Mouse (Mus musculus) lung, postnatal 4 days (tissue): ENCODE measurements around the gene Syce3.
"Not testable (repeated sequence)": the region's sequence is repeated elsewhere in the genome, so short reads cannot be mapped to it uniquely, and the experiment has no call there.

Experiments used
- DNase-seq, 2 experiments: peaks; one replicate each; pipeline ENCODE4 v3.0.0; 2021

Gene Syce3

DNA sequence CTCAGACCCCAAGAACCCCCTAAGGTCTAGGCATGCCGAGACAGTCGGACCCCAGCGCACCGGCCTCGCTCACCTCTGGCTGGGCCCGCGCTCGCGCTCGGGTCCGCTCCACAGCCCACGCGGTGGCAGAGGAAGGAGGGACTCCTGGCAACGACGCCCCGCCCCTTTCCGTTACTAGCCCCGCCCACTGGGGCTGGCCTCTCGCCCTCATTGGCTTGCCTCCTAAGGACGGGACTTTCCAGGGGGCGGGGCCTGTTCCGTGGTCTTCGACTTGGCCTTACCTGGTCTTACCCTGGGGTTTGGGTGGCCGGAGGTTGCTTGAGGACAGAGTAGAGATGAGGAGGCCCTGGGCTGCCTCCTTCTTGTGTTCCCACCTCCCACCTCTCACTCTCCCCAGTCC lies at the start of gene Syce3:
Gene Syce3 (minus strand): TSS at position 386 of the 400 bp plus-strand sequence.
- DNase-seq, result no peak

DNA sequence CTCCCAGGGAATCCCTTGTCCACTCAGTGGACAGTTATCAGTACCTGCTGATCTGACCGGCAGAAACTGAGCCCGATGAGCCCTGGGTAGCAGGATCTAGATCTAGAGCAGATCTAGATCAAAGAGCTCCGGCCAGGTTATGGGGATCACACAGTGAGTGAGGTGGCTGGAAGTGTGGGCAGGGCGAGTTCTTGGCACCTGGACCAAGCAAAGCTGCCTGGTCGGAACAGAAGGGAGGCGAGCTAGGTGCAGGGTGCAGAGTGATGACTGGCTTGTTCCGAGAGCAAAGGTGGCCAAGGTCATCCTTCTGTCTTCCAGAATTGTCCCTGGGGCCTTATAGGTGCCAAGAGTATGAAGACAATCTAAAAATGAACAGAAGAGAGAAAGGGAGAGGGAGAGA lies 49.5 kb upstream of the Syce3 start:
- DNase-seq, result no peak

DNA sequence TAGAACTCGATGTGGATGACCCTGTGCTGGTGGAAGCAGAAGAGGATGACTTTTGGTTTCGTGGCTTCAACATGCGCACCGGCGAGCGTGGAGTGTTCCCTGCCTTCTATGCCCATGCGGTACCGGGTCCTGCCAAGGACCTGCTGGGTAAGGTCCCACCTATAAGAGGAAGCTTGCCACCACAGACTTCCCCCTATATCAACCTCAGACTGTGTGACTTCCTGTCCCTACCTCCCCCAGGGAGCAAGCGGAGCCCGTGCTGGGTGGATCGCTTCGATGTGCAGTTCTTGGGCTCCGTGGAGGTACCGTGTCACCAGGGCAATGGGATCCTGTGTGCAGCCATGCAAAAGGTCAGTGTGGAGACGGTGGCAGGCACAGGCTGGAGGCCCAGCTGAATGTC lies 48.6 kb upstream of the Syce3 start:
- no peak for DNase-seq

DNA sequence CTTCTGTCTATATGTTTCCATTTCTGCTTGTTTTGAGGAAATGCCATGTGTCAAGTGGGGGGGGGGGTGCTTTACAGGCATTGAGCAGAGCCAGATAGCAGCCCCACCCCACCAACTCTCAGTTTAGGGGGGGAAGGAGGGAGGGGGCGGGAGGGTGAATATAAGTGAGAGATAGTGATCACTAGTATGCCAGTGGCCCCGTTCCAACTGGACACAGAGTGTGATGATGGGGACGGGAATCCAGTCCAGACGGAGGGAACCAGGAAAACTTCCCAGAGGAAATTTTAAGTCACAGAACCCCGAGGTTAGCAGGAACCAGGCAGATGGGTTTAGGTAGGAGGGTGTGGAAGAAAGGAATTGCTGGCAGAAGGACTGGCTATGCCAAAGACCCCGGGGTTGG lies 45.3 kb upstream of the Syce3 start:
- DNase-seq, result no peak

DNA sequence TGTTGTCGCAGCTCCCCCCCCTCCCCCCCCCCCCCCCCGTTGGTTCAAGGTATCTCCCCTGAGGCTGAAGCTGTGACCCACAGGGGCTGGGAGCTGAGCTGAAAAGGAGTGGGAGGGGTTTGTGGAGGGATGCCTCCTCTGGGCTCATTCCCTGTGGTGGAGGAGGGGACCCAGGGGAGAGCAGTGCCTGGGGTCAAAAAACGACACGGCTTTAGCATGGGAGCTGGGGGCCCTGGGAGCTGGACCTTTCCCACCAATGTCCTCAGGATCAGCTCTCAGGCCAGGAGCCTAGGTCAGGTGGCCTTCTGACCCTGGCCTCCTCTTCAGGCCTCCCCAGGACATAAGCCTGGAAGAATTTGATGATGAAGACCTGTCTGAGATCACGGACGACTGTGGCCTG lies 44.6 kb upstream of the Syce3 start:
- DNase-seq, result no peak

DNA sequence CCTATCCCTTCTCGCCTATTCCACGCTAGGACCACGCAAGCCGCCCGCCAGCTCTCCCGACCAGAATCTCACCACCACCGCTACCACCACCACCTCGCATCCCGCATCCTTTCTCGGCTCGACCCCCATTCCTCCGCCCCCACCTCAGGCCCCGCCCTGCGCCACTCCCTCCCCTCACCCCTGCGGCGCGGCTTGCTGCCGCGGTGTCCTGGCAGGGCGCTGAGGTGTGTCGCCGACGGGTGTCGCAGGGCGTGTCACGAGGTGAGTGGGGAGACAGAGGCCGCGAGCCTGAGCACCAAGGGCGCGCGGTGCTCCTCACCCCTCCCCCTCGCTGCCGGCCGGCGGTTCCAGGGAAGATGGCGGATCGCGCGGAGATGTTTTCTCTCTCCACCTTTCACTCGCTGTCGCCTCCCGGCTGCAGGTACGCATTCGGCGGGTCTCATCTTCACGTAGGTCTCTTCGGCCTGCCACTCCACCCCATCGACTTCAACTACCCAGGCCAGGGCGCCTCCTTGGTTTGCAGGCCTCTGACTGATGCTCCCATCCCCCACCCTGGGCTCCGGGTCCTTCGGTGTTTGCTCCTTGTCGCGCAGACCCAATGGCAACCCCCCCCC lies 43.7 kb upstream of the Syce3 start, which contains the start of gene Mapk8ip2:
Gene Mapk8ip2 (plus strand): TSS at position 49 of the 614 bp plus-strand sequence.
- DNase-seq, result no peak

DNA sequence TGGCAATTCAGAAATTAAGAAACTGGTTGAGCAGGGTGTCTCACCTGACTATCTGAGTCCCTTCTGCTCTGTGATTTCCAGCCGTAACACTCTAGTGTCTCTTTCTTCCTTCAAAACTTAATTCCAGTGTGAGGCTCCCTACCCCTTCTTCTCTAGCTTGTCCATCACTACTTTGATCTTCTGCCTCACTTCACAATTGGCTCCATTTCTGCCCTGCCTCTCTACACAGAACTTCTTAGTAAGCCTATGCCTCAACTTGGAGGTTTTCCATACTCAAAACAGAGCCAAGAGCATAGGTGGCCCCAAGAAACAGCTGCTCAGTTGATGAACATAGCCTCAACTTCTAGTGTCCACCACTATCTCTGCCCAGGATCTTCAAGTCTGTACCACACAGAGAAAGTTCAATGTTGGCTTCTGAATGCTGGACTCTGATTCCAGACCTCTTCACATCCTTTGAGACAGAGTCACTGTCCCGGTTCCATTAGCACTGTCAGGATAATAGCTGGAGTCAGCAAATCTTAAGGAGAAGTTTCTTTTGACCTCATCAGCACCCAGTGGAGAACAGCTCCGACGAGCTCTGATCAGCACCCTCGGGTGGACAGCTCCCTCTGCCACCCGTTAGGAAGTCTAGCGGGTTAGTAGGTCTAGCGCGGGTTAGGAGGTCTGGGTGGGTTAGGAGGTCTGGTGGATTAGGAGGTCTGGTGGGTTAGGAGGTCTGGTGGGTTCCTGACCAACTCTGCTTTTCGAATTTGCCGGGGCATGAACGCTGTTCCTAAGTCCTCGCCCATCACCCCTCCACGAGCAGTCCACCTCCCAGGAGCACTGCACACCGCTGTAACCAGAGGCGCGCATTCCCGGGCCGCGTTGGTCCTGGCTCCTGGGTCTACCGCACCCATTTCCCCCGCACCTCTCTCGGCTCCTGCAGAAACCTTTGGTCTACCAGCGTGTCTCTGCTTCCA lies 42.9 kb upstream of the Syce3 start:
- DNase-seq, result peak; percentile 65 to 76

DNA sequence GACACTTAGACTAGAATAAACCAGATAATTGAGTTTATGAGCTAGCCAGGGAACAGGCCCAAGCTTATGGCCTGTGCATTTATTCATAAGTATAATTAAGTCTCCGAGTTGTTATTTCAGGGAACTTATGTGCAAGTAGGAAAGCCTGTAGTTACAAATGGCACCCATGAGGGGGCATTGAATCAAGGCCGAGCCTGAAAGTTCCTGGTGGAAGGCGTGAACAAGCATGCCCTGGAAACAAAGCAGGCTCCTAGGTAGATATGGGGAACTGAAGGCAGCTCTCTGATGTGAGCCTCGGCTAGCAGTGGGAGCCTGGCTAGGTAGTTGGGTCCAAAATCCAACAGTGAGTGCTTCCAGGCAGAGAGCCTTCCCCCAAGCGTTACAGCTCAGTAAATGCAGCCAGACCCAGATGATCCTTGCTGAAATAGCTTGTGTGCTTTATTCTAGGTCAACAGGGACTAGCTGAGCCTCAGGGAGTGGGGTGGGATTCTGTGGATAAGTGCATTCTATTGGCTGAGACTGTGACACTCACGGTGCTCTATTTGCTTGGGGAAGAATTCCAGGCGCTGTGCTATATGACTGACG lies 32.3 kb upstream of the Syce3 start:
- DNase-seq, result no peak

DNA sequence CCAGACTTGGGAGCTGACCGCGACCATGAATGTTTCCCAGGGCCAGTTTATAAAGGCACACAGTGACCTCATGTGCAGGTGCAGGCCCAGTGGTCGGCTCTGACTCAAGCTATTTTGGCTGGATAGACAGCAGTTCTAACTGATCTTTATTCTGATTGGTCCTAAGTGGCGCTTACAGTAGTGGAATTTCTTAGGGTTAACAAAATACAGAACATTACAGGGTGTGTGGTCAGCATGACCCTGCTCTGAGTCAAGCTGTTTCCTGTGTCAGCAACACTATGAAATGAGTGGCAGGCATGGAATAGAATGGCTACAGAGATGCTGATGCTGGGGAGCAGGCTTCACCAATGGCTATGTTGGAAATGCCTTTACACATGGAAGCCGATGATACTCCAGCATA lies 25.6 kb upstream of the Syce3 start:
- DNase-seq, result no peak

DNA sequence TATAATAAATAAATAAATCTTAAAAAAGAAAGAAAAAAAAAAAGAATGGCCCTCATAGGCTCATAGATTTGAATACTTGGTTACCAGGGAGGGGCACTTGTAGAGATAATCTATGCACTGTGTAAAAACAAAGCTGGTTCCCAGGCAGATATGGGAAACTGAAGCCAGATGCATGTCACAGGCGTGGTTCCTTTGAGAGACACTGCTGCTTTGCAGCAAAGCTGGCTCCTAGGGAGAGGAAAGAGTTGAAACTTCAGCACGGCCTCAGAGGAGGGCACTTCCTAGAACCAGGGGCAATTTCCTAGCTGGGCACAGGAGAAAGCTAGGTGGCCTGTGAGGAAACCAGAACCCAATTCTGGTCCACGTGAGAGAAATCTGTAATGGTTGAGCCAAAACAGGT lies 23.8 kb upstream of the Syce3 start:
- DNase-seq, result no peak

DNA sequence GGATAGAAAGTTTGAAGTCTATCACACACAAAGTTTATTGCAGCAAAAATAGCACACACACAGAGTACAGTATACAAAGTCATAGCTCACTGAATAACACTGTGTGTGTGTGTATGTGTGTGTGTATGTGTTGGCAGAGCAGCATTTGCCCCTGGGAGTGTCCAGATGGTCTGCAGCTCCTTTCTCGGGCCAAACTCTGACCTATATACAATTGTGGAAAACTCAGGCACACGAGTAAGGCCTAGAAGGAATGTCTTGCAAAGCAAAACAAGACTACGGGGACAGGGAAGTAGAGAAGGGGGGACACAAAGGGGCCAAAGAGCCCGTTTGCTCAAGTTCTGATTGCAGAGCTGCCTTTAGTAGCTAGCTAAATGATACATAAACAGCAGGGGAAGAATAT lies 22.6 kb upstream of the Syce3 start:
- DNase-seq, result no peak

DNA sequence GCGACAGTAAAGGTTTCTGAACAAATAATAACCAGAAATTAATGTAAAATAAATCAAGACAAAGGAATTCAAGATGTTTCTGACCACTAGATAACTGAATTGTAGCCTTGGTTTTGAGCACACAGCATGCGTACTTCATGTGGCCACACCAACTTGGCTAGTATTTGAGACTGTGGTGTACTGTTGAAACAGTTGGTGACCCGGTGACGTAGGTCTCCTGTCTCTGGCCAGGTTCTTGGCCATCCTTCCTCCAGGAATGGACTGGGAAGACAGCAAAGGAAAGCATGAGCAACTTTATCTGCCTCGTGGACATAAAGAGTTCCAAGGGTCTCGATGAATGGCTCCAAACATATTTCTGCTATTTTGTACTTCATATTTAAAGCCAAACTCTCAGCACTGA lies 21.5 kb upstream of the Syce3 start:
- DNase-seq, result no peak

DNA sequence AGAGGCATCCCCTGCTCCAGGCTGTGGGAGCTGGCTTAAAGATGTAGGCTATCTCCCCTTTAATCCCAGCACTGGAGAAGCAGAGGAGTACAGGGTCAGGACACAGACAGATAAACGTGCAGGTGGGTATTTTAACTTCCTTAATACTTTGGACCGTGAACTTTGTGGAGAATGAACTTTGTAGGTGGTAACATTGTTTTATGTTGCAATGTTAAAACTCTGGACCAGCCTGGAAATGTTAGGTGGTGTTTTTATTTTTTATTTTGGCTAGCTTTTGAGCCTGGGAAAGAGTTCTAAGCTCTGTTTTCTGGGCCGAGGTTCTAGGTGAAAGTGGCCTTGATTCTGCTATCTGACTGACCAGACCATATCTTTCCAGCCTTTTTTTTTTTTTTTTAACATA lies 21.0 kb upstream of the Syce3 start:
- no peak for DNase-seq

DNA sequence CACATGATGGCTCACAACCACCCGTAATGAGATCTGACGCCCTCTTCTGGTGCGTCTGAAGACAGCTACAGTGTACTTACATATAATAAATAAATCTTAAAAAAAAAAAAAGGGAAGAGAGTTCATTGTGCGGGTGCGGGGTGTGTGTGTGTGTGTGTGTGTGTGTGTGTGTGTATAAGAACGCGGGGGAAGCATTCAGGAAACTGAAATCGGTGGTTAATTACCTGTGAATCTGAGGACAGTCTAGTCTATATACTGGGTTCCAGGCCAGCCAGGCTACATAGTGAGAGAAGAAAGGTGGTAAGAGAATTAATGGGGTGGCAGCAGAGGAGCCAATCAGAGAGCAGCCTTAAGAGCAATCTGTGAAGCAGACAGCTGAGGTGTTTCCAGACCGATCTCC lies 20.5 kb upstream of the Syce3 start:
- DNase-seq, result not testable (repeated sequence)

DNA sequence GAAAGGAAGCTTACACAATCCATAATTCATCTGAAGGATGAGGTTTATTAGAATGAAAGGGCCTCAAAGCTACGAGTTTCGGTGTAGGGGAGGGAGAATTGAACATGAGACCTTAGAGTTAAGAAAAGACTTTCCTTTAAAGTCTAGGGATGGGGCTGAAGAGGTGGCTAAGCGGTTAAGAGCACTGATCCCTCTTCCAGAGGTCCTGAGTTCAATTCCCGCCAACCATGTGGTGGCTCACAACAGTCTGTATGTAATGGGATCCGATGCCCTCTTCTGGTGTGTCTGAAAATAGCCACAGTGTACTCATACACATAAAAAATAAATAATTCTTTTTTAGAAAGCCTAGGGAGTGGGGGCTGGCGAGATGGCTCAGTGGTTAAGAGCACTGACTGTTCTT lies 20.0 kb upstream of the Syce3 start:
- no peak for DNase-seq

DNA sequence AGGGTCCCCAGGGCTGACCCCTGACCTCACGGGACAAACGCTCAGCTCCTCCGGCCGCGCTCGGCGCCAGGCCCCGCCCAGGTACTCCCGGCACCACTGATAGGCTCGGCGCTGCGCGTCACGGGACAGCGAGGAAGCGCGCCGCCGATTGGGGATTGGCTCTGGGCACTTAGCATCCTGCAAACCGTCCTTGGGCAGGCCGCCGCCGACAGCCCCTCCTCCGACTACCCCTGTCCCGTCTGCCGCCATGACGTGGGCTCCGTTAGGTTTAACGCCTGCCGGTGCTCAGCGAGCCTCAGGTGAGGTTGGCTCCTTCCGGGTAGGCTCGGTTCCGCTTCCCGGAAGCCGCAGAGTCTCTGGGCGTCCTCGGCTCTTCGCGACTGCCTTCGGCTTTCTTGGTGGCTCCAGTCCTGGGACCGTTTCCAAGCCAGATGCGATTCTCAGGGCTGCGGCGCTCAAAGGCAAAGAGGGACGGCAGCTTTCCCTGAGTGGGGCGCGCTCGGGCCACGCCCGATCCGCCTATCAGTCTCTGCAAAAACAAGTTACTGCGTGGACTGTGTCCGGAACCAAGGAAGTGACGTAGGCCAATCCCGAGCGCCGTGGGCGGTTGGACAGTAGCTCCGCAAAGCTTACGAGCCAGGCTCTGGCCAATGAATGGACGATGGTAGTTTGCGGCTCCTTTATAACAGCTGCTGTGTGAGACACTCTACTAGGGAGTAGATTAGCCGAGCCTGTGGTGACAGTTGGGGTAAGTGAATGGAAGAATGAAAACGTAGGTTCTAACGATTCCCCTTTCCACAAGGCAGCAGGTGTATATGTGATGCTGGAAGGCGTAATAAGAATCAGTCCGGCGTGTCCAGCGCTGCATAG lies 19.3 kb upstream of the Syce3 start, which contains the start of the genes C730034F03Rik, Gm44502 and Chkb:
Gene C730034F03Rik (plus strand): TSS at position 238 of the 870 bp plus-strand sequence.
Gene Gm44502 (minus strand): TSS at position 345 of the 870 bp plus-strand sequence.
Gene Chkb (minus strand): TSS at position 557 of the 870 bp plus-strand sequence.
- DNase-seq, result peak; percentile 92 to 95

DNA sequence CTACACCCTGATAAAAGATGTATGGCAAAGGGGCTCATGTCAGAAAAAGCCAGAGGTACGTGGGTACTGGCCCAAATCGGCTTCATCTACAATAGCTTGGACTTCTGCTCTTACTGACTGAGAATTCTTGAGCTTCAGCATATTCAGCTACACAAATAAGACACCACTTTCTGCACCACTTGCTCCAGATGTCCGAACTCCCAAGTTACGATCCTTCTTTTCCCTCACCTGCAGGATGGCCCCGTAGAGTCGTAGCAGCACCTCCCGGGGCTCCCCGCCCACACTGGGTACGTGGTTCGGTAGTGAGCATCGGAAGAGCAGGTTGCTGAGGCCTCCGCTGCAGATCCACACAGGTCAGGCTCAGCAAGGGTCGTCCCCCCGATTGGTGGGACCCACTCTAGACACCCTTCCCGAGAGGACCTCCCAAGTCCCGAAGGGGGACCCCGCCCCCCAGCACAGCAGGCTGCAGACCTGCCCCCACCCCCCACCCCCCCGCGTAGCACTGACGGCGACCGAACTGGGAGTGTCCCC lies 18.6 kb upstream of the Syce3 start:
- no peak for DNase-seq

DNA sequence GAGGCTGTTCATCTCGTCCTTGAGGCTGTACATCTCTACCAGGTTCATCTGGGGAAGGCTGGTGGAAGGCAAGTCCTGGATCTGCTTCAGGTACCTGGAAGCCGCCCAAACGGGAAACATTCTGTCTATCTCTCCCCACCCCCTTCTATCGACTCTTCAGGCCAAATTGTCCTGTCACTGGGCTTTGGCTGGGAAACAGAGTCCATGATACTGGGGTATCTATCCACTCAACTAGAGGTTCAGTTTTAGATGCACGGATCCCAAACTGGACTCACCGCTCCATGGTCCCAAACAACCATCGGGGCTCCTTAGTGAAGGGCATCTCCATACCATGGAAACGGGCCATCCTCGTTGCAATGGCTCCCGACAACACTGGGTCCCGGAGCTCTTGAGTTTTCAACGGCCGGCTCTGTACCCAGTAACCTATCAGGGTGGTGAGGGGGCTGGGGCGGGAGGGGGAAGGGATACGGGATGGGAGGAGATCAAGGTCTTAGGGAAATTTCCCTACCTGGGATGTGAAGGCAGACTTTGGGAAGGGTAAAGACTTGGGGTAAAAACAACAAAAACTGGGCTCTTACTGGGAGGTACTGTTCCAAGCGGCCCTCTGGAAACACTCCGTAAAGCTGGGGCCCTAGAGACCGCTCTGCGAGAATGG lies 18.0 kb upstream of the Syce3 start:
- DNase-seq, result no peak

DNA sequence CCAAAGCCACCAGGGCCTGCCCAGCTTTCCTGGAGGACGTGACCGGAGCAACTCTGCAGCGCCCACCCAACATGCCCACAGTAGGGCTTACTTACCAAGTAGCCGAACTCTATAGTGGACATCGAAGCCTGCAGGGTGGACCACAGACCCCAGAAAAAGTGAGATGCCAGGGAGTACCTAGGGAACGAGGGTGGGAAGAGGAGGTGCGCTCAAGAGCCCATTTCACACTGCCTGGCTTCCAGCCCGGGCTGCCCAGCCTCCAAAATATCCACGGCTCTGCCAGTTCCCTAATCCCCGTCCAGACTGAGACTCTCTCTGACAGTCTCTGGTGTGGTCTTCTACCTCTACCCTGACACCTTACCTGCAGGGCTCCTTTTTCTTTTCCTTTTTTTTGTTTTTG lies 16.4 kb upstream of the Syce3 start:
- DNase-seq, result peak in 1 of 2 experiments; percentile 18

DNA sequence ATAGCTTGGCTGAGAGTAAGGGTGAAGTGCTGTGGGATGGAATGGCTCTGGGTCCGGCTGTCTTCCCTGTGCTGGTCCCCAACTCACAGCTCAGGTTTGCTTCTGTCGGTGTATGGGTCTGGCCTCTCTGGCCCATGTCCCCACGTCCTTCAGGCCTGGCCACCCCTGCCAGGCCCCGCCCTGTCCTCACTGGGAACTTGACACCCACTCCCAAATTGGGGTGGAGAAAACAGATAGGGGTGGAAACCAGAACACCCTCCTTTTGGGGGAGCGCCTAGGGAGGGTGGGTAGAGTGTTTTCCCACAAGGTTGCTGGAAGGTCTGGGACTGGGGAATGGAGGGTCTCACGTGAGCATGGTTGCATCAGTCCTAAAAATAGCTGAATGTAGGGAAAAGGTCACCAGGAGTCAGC lies 15.4 kb upstream of the Syce3 start, which contains the start of gene Cpt1b:
Gene Cpt1b (minus strand): TSS at position 153 of the 411 bp plus-strand sequence.
- peak in 1 of 2 experiments; percentile 30 for DNase-seq

DNA sequence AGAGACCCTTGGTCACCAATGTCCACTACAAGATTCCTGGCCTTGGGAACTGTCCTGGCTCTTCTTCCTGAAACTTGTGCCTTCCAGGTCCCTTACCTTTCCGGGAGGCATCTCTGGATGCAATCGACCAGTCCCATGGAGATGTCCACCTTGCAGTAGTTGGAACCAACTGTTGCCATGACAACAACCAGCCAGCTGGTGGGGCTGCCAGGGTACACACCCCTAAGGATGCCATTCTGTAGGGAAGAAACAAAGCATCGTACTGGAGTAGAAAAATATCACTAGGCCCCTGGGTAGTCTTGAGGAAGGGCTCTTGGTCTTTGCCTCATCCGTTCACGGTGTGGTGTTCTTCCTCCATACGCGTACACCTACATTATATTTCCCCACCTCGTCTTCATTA lies 14.3 kb upstream of the Syce3 start:
- DNase-seq, result no peak

DNA sequence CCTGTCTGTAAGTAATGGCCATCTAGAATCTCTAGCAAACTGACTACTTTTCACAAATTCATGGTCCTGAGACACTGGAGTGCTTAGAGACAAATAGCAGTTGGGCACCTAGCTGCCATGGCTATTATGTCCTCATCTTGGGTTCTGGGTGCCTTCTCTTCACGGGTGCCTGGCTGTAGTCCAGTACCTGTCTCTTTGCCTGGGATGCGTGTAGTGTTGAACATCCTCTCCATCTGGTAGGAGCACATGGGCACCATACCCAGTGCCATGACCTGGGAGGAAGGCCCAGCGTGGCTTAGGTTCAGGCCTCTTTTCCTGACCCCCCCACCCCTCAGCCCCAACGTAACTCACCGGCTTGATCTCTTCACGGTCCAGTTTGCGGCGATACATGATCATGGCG lies 11.6 kb upstream of the Syce3 start:
- DNase-seq, result no peak
